Mouse (Mus musculus): ENCODE data around the gene Olfr243. TPM values are rescaled to one million over a fixed set of nuclear protein-coding genes. Genes with fewer than 3 reads are reported as not detected.
"Not testable (repeated sequence)": the region's sequence is repeated elsewhere in the genome, so short reads cannot be mapped to it uniquely, and the experiment has no call there.

The Olfr243 gene
- not detected for total RNA-seq (2021)
- long read RNA-seq, experiment 1: 0 reads
- long read RNA-seq, experiment 2: 0 reads

DNA sequence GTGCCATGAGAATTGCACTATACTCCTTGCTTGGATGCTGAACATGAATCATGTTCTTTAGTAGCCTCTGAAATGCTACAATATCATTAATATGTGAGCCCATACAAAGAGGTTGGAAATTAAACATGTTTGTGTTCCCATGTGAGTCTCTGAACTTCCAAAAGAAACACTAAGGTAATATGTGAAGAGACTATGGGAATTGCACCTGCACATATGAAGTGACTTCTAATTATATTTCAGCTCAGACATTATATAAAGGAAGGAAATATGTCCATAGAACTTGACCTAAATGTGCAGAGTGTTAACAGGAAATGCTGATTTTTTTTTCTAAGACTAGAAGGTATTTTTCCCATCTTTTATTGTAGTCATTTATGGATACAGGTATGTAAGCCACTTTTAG is at the start of gene Olfr243:
Gene Olfr243 (plus strand): TSS at position 301 of the 400 bp plus-strand sequence.
- no peak for DNase-seq (ENCODE audit: low spot score in 2 of 2)

- no peak for DNase-seq (ENCODE audit: low spot score in 2 of 2)
These were observed 43.4 kb upstream of the Olfr243 start, which contains the start of gene Olfr624 for GRCm38 (mm10) chr7:103671091-103671490. Gene Olfr624 (minus strand): TSS chr7:103671191.

DNA sequence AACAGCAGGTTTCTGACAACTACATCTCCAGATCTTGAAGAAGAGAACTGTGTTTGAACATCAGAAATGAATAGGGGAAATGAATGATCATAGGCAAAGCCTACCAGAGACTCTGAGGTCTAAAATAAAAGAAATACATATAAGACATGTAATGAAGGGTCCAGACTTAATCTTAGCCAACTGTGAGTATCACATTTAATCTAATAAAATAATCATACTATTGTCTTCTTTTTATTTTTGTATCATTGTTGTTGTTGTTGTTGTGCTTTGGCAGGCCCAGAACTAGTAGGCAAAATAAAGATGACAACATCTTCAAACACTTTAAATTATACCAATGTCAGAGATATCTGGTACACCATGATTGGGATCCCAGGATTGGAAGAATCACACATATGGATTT is 32.1 kb upstream of the Olfr243 start, which contains the start of gene Olfr625-ps1:
Gene Olfr625-ps1 (plus strand): TSS at position 301 of the 400 bp plus-strand sequence.
- DNase-seq (ENCODE audit: low spot score in 2 of 2): no peak

DNA sequence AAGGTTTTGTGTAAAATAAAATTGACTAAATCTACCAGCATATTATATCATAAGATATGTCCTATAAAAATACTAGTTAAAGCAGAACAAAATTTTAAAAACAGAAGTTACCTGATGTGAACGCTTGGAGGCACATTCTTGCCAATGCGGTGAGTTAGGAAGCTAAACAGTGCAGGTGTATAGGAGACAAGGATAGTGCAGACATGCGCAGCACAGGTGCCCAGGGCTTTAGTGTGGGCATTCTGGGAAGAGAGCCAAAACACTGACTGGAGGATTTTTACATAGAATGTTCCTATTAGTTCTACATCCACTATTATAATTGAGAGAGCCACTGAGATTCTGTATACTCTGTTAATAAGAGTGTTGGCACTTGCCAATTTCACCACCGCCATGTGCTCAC is 15.0 kb upstream of the Olfr243 start:
- DNase-seq (ENCODE audit: low spot score in 2 of 2): no peak

GRCm38 (mm10) chr7:103712024-103712423 is 2.4 kb upstream of the Olfr243 start:
- no peak for DNase-seq (ENCODE audit: low spot score in 2 of 2)

DNA sequence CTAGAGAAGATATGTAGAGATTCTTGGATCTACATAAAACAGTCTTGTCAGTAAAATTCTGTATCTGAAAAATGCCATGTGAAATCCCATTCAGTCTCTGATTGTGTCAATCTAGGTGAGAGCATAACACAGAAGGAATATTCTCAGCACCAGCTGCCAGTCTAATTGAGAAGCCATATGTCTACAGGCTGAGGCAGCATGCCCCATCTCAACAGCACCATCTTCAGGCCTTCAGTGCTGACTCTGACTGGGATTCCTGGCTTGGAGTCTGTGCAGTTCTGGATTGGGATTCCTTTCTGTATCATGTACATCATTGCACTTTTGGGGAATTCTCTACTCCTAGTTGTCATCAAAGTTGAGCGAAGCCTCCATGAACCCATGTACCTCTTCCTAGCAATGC is 1.9 kb downstream of the Olfr243 start:
- DNase-seq (ENCODE audit: low spot score in 2 of 2): peak; percentile 5 to 50

DNA sequence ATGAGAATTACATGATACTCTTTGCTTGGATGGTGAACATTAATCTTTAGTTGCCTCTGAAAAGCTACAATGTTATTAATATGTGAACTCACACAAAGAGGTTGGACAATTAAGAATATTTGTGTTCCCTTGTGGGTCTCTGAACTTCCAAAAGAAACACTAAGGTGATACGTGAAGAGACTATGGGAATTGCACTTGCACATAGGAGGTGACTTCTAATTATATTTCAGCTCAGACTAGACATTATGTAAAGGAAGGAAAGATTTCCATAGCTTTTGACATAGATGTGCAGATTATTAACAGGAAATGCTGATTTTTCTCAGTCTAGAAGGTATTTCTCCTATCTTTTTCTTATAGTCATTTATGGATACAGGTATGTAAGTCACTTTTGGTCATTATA is 15.6 kb downstream of the Olfr243 start, which contains the start of gene Olfr628:
Gene Olfr628 (plus strand): TSS at position 301 of the 400 bp plus-strand sequence.
- DNase-seq (ENCODE audit: low spot score in 2 of 2): no peak

- no peak for DNase-seq (ENCODE audit: low spot score in 2 of 2)
These were observed 30.4 kb downstream of the Olfr243 start, which contains the start of gene Olfr629 for GRCm38 (mm10) chr7:103744843-103745242. Gene Olfr629 (minus strand): TSS chr7:103744943.

DNA sequence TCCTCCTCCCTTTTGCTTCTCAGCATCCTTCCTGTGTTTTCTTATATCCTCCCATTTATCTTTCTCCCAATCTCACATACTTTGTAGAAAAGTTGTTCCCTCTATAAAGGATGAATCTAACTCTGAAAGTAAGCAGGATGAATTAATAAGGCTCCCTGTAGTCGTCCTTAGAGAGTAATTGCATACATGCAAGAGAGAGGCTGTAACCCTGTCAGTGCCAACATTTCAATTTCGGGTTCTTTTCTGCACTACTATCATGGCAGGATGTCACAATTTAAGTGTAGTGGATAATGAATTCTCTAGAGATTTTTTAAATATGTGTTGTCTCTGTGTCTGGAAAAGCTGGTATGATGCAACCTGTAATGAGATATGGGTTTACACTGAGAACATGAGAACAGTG is 42.8 kb downstream of the Olfr243 start, which contains the start of gene Olfr630:
Gene Olfr630 (minus strand): TSS at position 101 of the 400 bp plus-strand sequence.
- no peak for DNase-seq (ENCODE audit: low spot score in 2 of 2)

DNA sequence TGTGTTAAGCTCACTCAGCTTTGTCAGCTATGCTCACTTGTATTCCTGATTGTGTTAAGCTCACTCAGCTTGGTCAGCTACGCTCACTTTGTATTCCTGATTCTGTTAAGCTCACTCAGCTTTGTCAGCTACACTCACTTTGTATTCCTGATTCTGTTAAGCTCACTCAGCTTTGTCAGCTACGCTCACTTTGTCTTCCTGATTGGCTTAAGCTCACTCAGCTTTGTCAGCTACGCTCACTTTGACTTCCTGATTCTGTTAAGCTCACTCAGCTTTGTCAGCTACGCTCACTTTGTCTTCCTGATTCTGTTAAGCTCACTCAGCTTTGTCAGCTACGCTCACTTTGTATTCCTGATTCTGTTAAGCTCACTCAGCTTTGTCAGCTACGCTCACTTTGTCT is 47.7 kb downstream of the Olfr243 start:
- not testable (repeated sequence) for DNase-seq (ENCODE audit: low spot score in 2 of 2)

DNA sequence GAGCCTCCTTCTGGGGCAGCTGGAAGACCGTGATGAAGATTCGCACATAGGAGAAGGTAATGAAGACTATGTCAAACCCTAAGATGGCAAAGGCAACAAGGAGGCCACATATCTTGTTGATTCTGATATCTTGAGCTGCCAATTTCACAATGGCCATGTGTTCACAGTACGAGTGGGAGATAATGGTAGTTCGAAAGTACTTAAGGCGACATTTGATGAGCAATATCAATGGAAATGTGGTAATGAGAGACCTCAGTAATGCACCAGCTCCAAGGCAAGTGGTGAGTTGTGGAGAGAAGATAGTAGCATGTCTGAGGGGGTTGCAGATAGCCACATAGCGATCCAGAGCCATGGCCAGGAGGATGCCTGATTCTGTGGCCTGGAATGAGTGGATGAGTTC is 53.2 kb downstream of the Olfr243 start:
- not testable (repeated sequence) for DNase-seq (ENCODE audit: low spot score in 2 of 2)

Other genes starting within 250 kb of the Olfr243 start
- not detected for gene Olfr608, start 244.8 kb upstream of the Olfr243 start, total RNA-seq (2021)
- not detected for gene Olfr609, start 216.6 kb upstream of the Olfr243 start, total RNA-seq (2021)
- gene Olfr610, start 202.5 kb upstream of the Olfr243 start, total RNA-seq (2021): not detected
- gene Olfr611, start 193.8 kb upstream of the Olfr243 start, total RNA-seq (2021): not detected
- gene Olfr612, start 172.0 kb upstream of the Olfr243 start, total RNA-seq (2021): not detected
- not detected for gene Olfr613, start 166.6 kb upstream of the Olfr243 start, total RNA-seq (2021)
- not detected for gene Olfr615, start 158.6 kb upstream of the Olfr243 start, total RNA-seq (2021)
- gene Olfr616, start 145.5 kb upstream of the Olfr243 start, total RNA-seq (2021): not detected
- not detected for gene Olfr617, start 141.6 kb upstream of the Olfr243 start, total RNA-seq (2021)
- gene Olfr618, start 124.6 kb upstream of the Olfr243 start, total RNA-seq (2021): not detected
- not detected for gene Olfr619, start 114.1 kb upstream of the Olfr243 start, total RNA-seq (2021)
- not detected for gene Olfr620, start 102.1 kb upstream of the Olfr243 start, total RNA-seq (2021)
- not detected for gene Olfr622, start 72.0 kb upstream of the Olfr243 start, total RNA-seq (2021)
- not detected for gene Olfr623, start 51.0 kb upstream of the Olfr243 start, total RNA-seq (2021)
- gene Olfr624, start 43.5 kb upstream of the Olfr243 start, total RNA-seq (2021): under 1 TPM in 1 of 2 experiments, not detected in 1; 0.07 TPM
- gene Olfr625-ps1, start 32.0 kb upstream of the Olfr243 start, total RNA-seq (2021): not detected
- gene Olfr628, start 15.7 kb downstream of the Olfr243 start, total RNA-seq (2021): not detected
- gene Olfr629, start 30.3 kb downstream of the Olfr243 start, total RNA-seq (2021): not detected
- gene Olfr630, start 42.7 kb downstream of the Olfr243 start, total RNA-seq (2021): not detected
- gene Olfr69, start 56.9 kb downstream of the Olfr243 start, total RNA-seq (2021): not detected
- not detected for gene Olfr68, start 65.0 kb downstream of the Olfr243 start, total RNA-seq (2021)
- gene Olfr67, start 77.2 kb downstream of the Olfr243 start, total RNA-seq (2021): not detected
- 10 to 100 TPM; 58.3 to 79.4 TPM for gene Hbb-bt, start 99.3 kb downstream of the Olfr243 start, total RNA-seq (2021)
- 100 to 1,000 TPM; 565 to 654 TPM for gene Hbb-bs, start 113.4 kb downstream of the Olfr243 start, total RNA-seq (2021)
- not detected for gene Hbb-bh2, start 125.8 kb downstream of the Olfr243 start, total RNA-seq (2021)
- not detected for gene Hbb-bh1, start 128.5 kb downstream of the Olfr243 start, total RNA-seq (2021)
- gene Hbb-y, start 138.5 kb downstream of the Olfr243 start, total RNA-seq (2021): not detected
- not detected for gene Olfr66, start 171.6 kb downstream of the Olfr243 start, total RNA-seq (2021)
- gene Olfr64, start 179.8 kb downstream of the Olfr243 start, total RNA-seq (2021): not detected
- gene Olfr65, start 188.8 kb downstream of the Olfr243 start, total RNA-seq (2021): not detected
- not detected for gene Olfr631, start 214.2 kb downstream of the Olfr243 start, total RNA-seq (2021)
- not detected for gene Olfr632, start 219.7 kb downstream of the Olfr243 start, total RNA-seq (2021)
- gene Olfr633, start 229.8 kb downstream of the Olfr243 start, total RNA-seq (2021): not detected